Mouse (Mus musculus) forebrain, embryonic 15.5 days (tissue): Measurements from ENCODE around the gene Whamm. TPM values are rescaled to one million over a fixed set of nuclear protein-coding genes. Genes with fewer than 3 reads are reported as not detected.
A peak's percentile ranks its signal among the peaks of the same experiment; 100 is the strongest.

Experiments used
- ATAC-seq: fragments of 200-750 bp; cut with Nextera tagmentation; replicated peaks from 2 replicates; pipeline ENCODE4 v1.8.0; 2017; ENCODE audit warnings: mild to moderate bottlenecking, moderate TSS enrichment, moderate library complexity
- H3K27ac ChIP-seq: fragments of 300-500 bp; sonication (generic); replicated peaks from 2 replicates; pipeline ENCODE4 v1.5.1; 2015; ENCODE audit warnings: mild to moderate bottlenecking, inconsistent platforms
- H3K27me3 ChIP-seq: fragments of 300-500 bp; sonication (generic); 2 replicates; pipeline ENCODE4 v1.6.1; 2015; ENCODE audit warnings: inconsistent platforms
- H3K36me3 ChIP-seq: fragments of 300-500 bp; sonication (generic); 2 replicates; pipeline ENCODE4 v1.6.1; 2015; ENCODE audit warnings: mild to moderate bottlenecking, inconsistent platforms
- H3K4me1 ChIP-seq: fragments of 300-500 bp; sonication (generic); 2 replicates; pipeline ENCODE4 v1.6.1; 2015; ENCODE audit warnings: inconsistent platforms
- H3K4me2 ChIP-seq: fragments of 300-500 bp; sonication (generic); replicated peaks from 2 replicates; pipeline ENCODE4 v1.6.1; 2015; ENCODE audit warnings: mild to moderate bottlenecking, inconsistent platforms
- H3K4me3 ChIP-seq: fragments of 300-500 bp; sonication (generic); 2 replicates; pipeline ENCODE4 v1.5.1; 2015; ENCODE audit warnings: mild to moderate bottlenecking, inconsistent platforms
- H3K9ac ChIP-seq: fragments of 300-500 bp; sonication (generic); replicated peaks from 2 replicates; pipeline ENCODE4 v1.6.1; 2015; ENCODE audit warnings: mild to moderate bottlenecking, inconsistent platforms
- H3K9me3 ChIP-seq: fragments of 300-500 bp; sonication (generic); 2 replicates; pipeline ENCODE4 v1.6.1; 2016; ENCODE audit warnings: inconsistent platforms
- WGBS: fragments of 180-500 bp; shearing (Covaris S2); methylation state at CpG from one replicate; pipeline ENCODE4 v1.1.7; 2015; ENCODE audit warnings: mixed read lengths; 5-methylcytosine and 5-hydroxymethylcytosine counted together
- polyA plus RNA-seq: library from polyadenylated mRNA; unstranded; fragments of >200 nt; fragmentation: Nextera tagmentation; extraction: Ambion mirVana; gene quantifications from 2 replicates; pipeline ENCODE4 v1.2.1, GENCODE M21; 2015

Whamm gene
- polyA plus RNA-seq, 1 experiment from 2014 or later = 7.6 TPM

DNA sequence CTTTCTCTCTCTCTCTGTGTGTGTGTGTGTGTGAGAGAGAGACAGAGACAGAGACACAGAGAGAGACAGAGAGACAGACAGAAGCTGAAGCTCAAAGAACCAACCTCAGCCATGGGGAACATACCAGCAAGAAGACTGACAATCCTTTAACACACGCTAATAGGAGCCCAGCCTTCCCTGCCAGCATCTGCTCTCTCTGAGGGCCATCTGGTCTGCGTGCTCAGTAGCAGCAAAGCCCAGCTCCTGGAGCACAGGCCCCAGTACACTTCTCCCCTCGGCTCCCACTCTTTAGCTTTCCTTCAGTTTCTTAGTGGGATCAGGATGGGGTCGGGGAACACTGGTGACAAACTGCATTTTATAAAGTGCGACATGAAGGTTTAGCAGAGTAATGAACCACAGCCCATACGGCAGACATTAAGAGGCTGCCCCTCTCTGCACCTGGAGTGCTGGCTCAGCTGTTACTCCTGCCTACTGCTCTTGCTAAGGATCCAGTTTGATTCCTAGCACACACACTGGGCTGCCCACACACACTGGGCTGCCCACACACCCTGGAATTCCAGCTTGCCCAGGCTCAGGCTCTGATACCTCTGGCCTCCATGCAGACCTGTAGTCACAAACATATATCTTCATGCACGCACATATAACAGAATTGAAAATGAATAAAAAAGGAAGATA, 5.5 kb upstream of the Whamm start:
- ATAC-seq = peak; percentile 85
- Histone ChIP-seq H3K4me1 (peaks cover 10% of the 10 kb centered on the region), H3K27ac (peak overlapping the region; percentile 81), H3K4me3 (no peak overlapping the region), H3K9me3 (no peaks in the 10 kb centered on the region), H3K4me2 (no peak overlapping the region), H3K9ac (no peak overlapping the region), H3K36me3 (no peaks in the 10 kb centered on the region), H3K27me3 (no peaks in the 10 kb centered on the region)
- 56% methylated on average over 7 of the region's 7 CpGs for WGBS

DNA sequence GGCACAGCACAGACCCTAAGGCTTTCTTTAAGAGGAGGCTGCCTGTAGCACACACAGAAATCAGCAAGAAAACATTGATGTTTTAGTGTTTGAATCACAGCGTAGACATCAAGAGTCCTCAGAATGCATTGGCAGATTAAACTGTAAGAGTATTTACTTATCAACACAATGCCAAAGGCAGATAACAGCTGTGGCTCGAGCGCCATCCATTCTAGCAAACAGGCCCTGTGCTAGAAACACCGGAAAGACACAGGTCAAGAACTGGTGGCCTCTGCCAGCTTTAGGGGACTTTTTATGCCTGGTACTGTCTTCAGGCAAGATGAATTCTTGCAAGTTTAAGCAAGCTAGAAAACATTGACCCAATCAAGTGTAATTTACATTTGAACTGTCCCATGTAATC, 4.7 kb upstream of the Whamm start:
- no peaks in the 10 kb centered on the region for H3K36me3 ChIP-seq
- H3K27ac ChIP-seq = peak overlapping the region; percentile 81; the same call in 1 of the 2 replicates
- ATAC-seq = no peak
- no peak overlapping the region for H3K4me3 ChIP-seq
- H3K27me3 ChIP-seq = no peaks in the 10 kb centered on the region
- WGBS = 72% methylated on average over 4 of the region's 4 CpGs
- H3K4me2 ChIP-seq = no peak overlapping the region
- no peak overlapping the region for H3K9ac ChIP-seq
- H3K9me3 ChIP-seq = no peaks in the 10 kb centered on the region
- H3K4me1 ChIP-seq = peaks cover 11% of the 10 kb centered on the region; the same call in 1 of the 2 replicates

DNA sequence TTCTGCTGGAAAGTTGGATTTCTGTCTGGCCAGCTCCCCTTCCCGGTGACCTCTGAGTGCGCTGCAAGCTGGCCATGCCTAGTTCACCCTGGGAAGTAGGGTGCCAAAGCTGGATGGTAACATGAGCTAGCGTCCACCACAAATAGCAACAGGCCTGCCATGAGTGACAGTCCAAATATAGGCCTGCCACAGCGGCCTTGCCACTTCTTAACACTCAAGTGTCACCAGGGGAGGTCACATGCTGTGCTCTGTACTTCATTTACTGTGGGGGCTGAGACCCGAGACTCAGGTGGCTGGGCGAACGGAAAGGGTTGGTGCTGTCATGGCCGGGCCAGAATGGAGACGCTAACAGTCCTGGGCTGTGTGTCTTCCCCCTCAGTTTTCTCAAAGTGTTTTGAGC, 4.2 kb upstream of the Whamm start, which contains the start of gene Fsd2:
Gene Fsd2 (minus strand): TSS at position 53 of the 400 bp plus-strand sequence.
- Histone ChIP-seq H3K4me1 (peaks cover 13% of the 10 kb centered on the region), H3K9ac (no peak within 1 kb of the TSS), H3K36me3 (no peaks in the 10 kb centered on the region), H3K4me2 (no peak within 1 kb of the TSS), H3K27me3 (no peaks in the 10 kb centered on the region), H3K4me3 (no peak within 1 kb of the TSS), H3K9me3 (no peaks in the 10 kb centered on the region), H3K27ac (peak within 1 kb of the TSS; percentile 81)
- WGBS = 80% methylated on average over 9 of the region's 9 CpGs
- ATAC-seq = no peak

DNA sequence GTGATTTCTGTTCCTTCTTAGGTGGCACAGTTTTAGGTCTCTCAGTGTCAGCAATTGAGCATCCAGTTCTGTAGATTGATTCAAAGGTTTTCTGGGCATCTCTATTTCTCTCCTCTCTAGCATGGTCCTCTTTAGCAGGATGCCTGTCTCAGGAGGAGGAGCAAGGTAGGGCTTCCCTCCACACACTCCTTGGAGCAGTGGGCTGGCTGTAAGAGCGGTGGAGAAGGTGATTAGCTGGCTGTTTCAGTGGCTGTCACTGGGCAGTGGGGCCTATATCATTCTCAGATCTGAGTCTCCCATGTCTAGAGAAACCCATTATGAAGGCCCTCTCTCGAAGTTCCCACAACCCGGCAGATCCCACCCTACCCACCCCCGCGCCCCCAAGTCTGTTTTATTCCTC, 3.7 kb upstream of the Whamm start:
- no peak overlapping the region for H3K4me2 ChIP-seq
- H3K4me3 ChIP-seq = no peak overlapping the region
- WGBS = 88% methylated on average over 5 of the region's 5 CpGs
- no peaks in the 10 kb centered on the region for H3K9me3 ChIP-seq
- peaks cover 18% of the 10 kb centered on the region for H3K4me1 ChIP-seq
- H3K27ac ChIP-seq = no peak overlapping the region
- ATAC-seq = no peak
- no peaks in the 10 kb centered on the region for H3K36me3 ChIP-seq
- H3K27me3 ChIP-seq = no peaks in the 10 kb centered on the region
- no peak overlapping the region for H3K9ac ChIP-seq

DNA sequence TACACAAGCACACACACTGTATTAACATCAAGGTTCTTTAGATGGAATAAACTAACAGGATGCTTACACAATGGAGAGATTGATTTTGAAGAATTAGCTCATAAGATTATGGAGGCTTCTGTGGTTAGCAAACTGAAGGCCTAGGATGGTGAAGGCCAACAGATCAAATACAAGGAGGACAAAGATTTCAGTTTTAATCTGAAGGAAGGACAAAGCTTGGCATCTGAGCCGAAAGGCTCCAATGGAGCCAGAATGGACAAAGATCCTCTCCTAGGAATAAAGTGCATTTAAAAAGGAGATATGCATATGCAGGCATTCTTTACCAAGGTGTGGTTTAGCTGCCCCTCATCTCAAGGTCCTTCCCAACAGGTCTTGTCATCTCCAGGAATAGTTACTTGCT, 1.2 kb upstream of the Whamm start:
- peaks cover under 1% of the 10 kb centered on the region; the same call in 1 of the 2 replicates for H3K36me3 ChIP-seq
- H3K9me3 ChIP-seq = no peaks in the 10 kb centered on the region
- peaks cover 24% of the 10 kb centered on the region for H3K4me1 ChIP-seq
- no peak overlapping the region for H3K4me2 ChIP-seq
- H3K27me3 ChIP-seq = no peaks in the 10 kb centered on the region
- WGBS = 100% methylated on average over 1 of the region's 1 CpGs
- H3K9ac ChIP-seq = no peak overlapping the region
- H3K27ac ChIP-seq = no peak overlapping the region
- no peak overlapping the region for H3K4me3 ChIP-seq
- no peak for ATAC-seq

DNA sequence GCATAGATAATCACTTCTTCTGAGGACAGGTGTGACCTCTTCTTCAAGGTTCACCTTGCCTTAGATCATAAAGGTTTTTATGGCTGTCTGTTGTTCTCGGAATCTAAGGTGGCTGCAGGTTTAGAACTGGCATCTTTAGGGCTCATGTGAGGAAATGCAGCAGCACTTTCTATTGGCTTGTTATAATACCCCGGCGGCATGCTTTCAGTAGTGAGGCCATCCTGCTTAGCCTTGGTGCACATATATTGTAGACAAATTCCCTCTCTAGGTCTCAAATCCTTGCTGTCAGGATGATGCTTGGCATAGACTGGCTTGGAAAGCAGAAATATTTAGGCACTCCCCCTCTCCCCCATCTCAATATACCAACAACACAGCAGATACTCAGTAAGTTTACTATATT, 795 bp upstream of the Whamm start:
- no peak overlapping the region for H3K9ac ChIP-seq
- H3K27me3 ChIP-seq = no peaks in the 10 kb centered on the region
- H3K4me2 ChIP-seq = no peak overlapping the region
- WGBS = 95% methylated on average over 3 of the region's 3 CpGs
- ATAC-seq = no peak
- no peak overlapping the region for H3K27ac ChIP-seq
- no peak overlapping the region for H3K4me3 ChIP-seq
- peaks cover 22% of the 10 kb centered on the region for H3K4me1 ChIP-seq
- no peaks in the 10 kb centered on the region for H3K9me3 ChIP-seq
- peaks cover 3% of the 10 kb centered on the region; the same call in 1 of the 2 replicates for H3K36me3 ChIP-seq

DNA sequence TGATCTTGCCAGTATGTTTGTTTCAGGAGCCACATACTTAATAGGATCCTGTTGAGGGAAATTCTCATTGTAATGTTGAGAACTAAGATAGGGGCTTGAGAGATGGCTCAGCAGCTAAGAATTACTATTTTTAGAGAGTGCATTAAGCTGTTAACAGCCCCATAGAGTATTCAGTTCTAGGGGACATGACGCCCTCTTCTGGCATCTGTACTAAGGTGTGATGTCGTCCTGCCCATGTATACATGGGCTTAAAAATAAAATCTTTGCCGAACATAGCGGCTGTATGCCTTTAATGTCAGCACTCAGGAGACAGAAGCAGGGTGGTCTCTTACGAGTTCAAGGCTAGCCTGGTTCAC, 336 bp upstream of the Whamm start:
- WGBS = 4% methylated on average over 5 of the region's 5 CpGs
- no peak for ATAC-seq

DNA sequence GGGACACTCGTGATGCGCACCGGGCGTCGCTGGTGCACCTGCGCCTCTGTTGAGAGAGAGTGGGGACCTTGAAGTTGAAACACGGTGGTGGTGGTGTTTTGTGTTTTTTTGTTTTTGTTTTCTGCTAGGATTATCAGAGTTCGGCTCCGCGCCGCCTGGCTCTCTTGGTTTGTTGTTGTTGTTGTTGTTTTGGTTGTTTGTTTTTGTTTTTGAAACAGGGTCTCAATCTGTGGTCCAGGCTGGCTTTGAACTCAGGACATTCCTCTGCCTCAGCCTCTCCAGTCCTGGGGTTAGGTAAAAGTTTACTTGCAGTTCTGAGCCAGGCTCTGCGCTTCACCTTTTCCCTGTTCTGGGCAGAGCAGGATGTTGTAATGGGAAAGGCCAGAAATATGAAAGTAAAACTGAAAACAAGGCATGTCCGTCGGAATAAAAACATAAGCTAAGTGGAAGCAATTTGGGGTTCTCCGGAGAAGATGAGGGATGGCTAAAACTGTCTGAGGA, 925 bp downstream of the Whamm start:
- Histone ChIP-seq H3K4me1 (peaks cover 16% of the 10 kb centered on the region), H3K4me3 (peak overlapping the region; percentile 90), H3K4me2 (peak overlapping the region; percentile 80), H3K27ac (peak overlapping the region; percentile 97), H3K27me3 (no peaks in the 10 kb centered on the region), H3K9ac (peak overlapping the region; percentile 88), H3K9me3 (no peaks in the 10 kb centered on the region), H3K36me3 (peaks cover 3% of the 10 kb centered on the region)
- no peak for ATAC-seq
- 18% methylated on average over 15 of the region's 15 CpGs for WGBS

More for the DNA sequence above, 336 bp upstream of the Whamm start:
- peak overlapping the region; percentile 97; the same call in 1 of the 2 replicates for H3K27ac ChIP-seq
- H3K4me2 ChIP-seq = peak overlapping the region; percentile 80
- H3K36me3 ChIP-seq = peaks cover 3% of the 10 kb centered on the region
- H3K9me3 ChIP-seq = no peaks in the 10 kb centered on the region
- no peaks in the 10 kb centered on the region for H3K27me3 ChIP-seq
- H3K4me1 ChIP-seq = peaks cover 17% of the 10 kb centered on the region
- H3K9ac ChIP-seq = no peak overlapping the region
- H3K4me3 ChIP-seq = peak overlapping the region; percentile 90

DNA sequence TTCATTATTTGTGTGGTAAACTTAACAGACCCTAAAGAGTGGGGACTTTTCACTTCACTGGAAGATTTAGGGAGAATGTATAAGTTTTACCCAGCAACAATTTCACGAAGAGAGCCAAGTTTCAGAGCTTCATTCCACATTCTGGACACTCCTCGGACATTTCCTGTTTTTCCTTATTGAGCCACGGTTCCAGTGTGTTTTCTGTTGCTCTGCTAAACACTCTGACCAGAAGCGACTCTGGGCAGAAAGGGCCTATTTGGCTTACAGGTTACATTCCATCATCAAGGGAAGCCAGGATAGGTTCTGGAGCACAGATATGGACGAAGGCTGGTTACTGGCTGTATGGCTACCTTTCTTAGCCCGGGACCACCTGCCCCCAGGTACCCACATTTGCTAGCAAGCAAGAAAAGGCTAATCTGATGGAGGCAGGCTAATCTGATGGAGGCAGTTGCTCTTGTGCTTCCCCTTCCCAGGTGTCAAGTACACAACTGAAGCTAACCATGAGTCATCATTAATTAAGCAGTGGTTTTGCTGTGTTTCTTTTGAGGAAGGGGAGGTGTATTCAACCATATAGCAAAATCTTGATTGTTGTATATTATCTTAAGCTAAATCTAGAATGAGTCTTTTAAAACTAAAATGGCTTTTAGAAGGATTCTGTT, 1.7 kb downstream of the Whamm start:
- H3K4me2 ChIP-seq = peak overlapping the region; percentile 80
- H3K4me3 ChIP-seq = peak overlapping the region; percentile 90
- peaks cover 16% of the 10 kb centered on the region for H3K4me1 ChIP-seq
- no peaks in the 10 kb centered on the region for H3K27me3 ChIP-seq
- H3K36me3 ChIP-seq = peaks cover 3% of the 10 kb centered on the region
- no peak overlapping the region for H3K9ac ChIP-seq
- no peak overlapping the region for H3K27ac ChIP-seq
- ATAC-seq = no peak
- WGBS = 72% methylated on average over 6 of the region's 6 CpGs
- no peaks in the 10 kb centered on the region for H3K9me3 ChIP-seq

DNA sequence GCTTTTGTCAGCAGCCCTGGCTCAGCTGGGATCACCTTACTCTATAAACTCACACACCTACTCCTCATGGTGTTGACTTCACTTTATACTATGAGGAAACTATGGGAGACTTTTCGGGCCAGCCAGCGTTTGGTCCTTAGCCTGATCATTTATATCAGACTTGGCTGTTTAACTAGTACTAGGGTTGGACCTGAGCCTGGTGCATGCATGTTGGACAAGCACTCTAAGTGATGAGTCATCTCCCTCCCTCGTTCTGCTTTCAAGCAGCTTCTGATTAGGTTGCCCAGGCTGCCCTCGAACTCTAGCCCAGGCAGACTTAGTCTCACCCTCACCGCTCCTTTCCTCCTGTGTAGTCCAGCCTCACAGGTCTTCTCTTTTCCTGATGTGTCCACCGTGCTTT, 2.3 kb downstream of the Whamm start:
- Histone ChIP-seq H3K27me3 (no peaks in the 10 kb centered on the region), H3K36me3 (peaks cover 9% of the 10 kb centered on the region), H3K9ac (no peak overlapping the region), H3K27ac (no peak overlapping the region), H3K4me1 (peaks cover 16% of the 10 kb centered on the region), H3K4me2 (no peak overlapping the region), H3K9me3 (no peaks in the 10 kb centered on the region), H3K4me3 (no peak overlapping the region)
- ATAC-seq = no peak
- WGBS = 91% methylated on average over 6 of the region's 6 CpGs

DNA sequence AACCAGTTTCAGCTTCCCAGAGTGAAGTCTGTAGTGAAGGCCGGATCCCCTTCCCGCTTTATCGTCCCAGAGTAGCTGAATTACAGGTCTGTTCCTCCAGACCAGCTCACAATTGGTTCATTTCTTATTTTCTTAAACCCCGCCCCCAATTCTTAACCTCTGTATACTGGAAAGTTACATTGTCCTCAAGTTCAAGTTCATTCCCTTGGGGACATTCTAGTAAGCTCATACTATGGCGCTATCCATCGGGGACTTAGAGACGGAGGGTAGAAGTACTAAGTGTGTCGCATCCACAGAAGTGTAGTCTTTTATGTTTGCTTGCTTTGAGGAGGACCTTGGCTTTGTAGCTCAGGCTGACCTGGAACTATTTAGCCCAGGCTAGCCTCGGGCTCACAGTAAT, 2.8 kb downstream of the Whamm start:
- WGBS = 94% methylated on average over 9 of the region's 9 CpGs
- ATAC-seq = no peak
- no peak overlapping the region for H3K4me2 ChIP-seq

DNA sequence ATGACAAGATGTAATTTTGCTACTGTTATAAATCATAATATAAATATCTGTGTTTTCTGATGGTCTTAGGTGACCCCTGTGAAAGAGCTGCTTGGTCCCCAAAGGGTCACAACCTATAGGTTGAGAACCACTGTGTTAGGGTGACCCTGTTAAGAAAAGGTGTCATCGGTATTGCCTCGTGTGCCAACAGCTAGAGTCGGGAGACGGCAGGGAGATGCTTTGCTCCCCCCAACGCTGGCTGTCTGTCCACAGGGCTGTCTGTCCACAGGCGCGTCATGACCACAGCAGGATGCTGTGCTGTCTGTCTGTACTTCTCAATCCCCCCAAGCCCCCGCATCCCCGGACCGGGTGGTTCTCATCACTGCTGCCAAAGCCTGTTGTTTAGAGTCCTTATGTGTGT, 4.5 kb downstream of the Whamm start:
- Histone ChIP-seq H3K9me3 (no peaks in the 10 kb centered on the region), H3K4me3 (no peak overlapping the region), H3K27me3 (no peaks in the 10 kb centered on the region), H3K36me3 (peaks cover 22% of the 10 kb centered on the region), H3K4me1 (peaks cover 15% of the 10 kb centered on the region), H3K4me2 (no peak overlapping the region), H3K27ac (no peak overlapping the region), H3K9ac (no peak overlapping the region)
- no peak for ATAC-seq
- 94% methylated on average over 10 of the region's 10 CpGs for WGBS

More for the DNA sequence above, 2.8 kb downstream of the Whamm start:
- Histone ChIP-seq H3K27me3 (no peaks in the 10 kb centered on the region), H3K4me1 (peaks cover 16% of the 10 kb centered on the region), H3K36me3 (peaks cover 14% of the 10 kb centered on the region), H3K4me3 (no peak overlapping the region), H3K27ac (no peak overlapping the region), H3K9ac (no peak overlapping the region), H3K9me3 (no peaks in the 10 kb centered on the region)
